Mouse (Mus musculus) myocyte (in vitro differentiated cells): Measurements from ENCODE around the gene Ppm1b.

Experiments used
- CEBPB ChIP-seq: IDR thresholded peaks from 2 replicates; pipeline ENCODE4 v1.6.1; 2011; ENCODE audit warnings: mild to moderate bottlenecking, moderate library complexity; ENCODE audit not compliant: poor library complexity, insufficient read depth, severe bottlenecking
- E2F4 ChIP-seq: IDR thresholded peaks from one replicate; pipeline ENCODE4 v1.6.1; 2011; ENCODE audit warnings: mild to moderate bottlenecking, control low read depth, moderate library complexity; ENCODE audit not compliant: insufficient read depth
- MAX ChIP-seq: IDR thresholded peaks from one replicate; pipeline ENCODE4 v1.6.1; 2011; ENCODE audit warnings: low read depth, mild to moderate bottlenecking, control low read depth
- MYOD1 ChIP-seq, 3 experiments: IDR thresholded peaks; one replicate each; pipeline ENCODE4 v1.6.1; 2011; ENCODE audit warnings: control low read depth in 2 of 3, low read depth in 2 of 3, mild to moderate bottlenecking in 2 of 3, moderate library complexity in 1 of 3; ENCODE audit not compliant: insufficient read length in 2 of 3, control insufficient read depth in 1 of 3
- MYOG ChIP-seq, 3 experiments: IDR thresholded peaks; one replicate each; pipeline ENCODE4 v1.6.1; 2011; ENCODE audit warnings: control low read depth in 2 of 3, low read depth in 2 of 3, mild to moderate bottlenecking in 2 of 3; ENCODE audit not compliant: insufficient read length in 2 of 3, control insufficient read depth in 1 of 3, insufficient read depth in 1 of 3
- POLR2A ChIP-seq: IDR thresholded peaks from one replicate; pipeline ENCODE4 v1.6.1; 2011; ENCODE audit warnings: low read depth, mild to moderate bottlenecking, control low read depth, moderate library complexity; ENCODE audit not compliant: insufficient read length
- POLR2AphosphoS2 ChIP-seq: IDR thresholded peaks from one replicate; pipeline ENCODE4 v1.6.1; 2011; ENCODE audit warnings: low read depth, control low read depth; ENCODE audit not compliant: insufficient read length
- SRF ChIP-seq: IDR thresholded peaks from one replicate; pipeline ENCODE4 v1.6.1; 2011; ENCODE audit warnings: low read depth; ENCODE audit not compliant: control insufficient read depth, insufficient read length
- TCF12 ChIP-seq: IDR thresholded peaks from one replicate; pipeline ENCODE4 v1.6.1; 2011; ENCODE audit warnings: mild to moderate bottlenecking, control low read depth; ENCODE audit not compliant: poor library complexity, insufficient read depth, severe bottlenecking
- TCF3 ChIP-seq: IDR thresholded peaks from one replicate; pipeline ENCODE4 v1.6.1; 2011; ENCODE audit warnings: low read depth, control low read depth; ENCODE audit not compliant: insufficient read length
- USF1 ChIP-seq: IDR thresholded peaks from one replicate; pipeline ENCODE4 v1.6.1; 2011; ENCODE audit warnings: low read depth, mild to moderate bottlenecking, control low read depth, moderate library complexity

DNA sequence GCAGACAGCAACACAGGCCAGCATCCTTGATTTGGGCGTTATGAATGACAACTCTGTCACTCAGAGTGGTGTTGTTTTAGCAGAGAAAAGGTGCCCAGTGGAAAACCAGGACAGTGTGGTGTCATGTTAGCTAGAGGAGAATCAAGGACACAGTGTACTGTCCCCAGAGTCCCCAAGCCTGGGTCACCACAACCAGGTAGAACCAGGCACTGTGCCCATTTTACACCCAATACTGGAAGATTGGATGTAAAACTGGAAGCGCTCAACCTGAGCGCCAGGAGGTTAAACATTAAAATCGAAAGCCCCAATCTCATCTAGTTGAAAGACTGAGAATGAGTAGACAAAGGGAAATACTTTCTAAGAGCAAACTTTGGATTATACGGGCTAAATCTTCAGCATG lies 87.9 kb downstream of the Ppm1b start:
- TF ChIP-seq POLR2A, result no peak
- no peak for TF ChIP-seq USF1
- TF ChIP-seq E2F4, result no peak
- TF ChIP-seq TCF12, result no peak
- TF ChIP-seq CEBPB, result no peak
- no peak for TF ChIP-seq MAX
- no peak for TF ChIP-seq MYOG (IDR thresholded peaks at IDR 0.05; ENCODE audit: control insufficient read depth in 1 of 3, insufficient read depth in 1 of 3, insufficient read length in 2 of 3, low read depth in 2 of 3)
- no peak for TF ChIP-seq POLR2AphosphoS2
- no peak for TF ChIP-seq TCF3
- TF ChIP-seq MYOD1 (IDR thresholded peaks at IDR 0.05; ENCODE audit: control insufficient read depth in 1 of 3, insufficient read length in 2 of 3, low read depth in 2 of 3), result no peak
- TF ChIP-seq SRF, result no peak
